Mouse (Mus musculus) heart, adult 2 months (tissue): ENCODE results near the gene Olfr215.

Source experiments
- CTCF ChIP-seq: fragments of 200-600 bp; IDR thresholded peaks from 2 replicates; pipeline ENCODE4 v1.8.1; 2022; ENCODE audit warnings: antibody characterized with exemption, mild to moderate bottlenecking, moderate library complexity
- EP300 ChIP-seq: fragments of 200-500 bp; IDR thresholded peaks from 2 replicates; pipeline ENCODE4 v1.6.1; 2011; ENCODE audit warnings: low read depth, low read length, control low read depth; ENCODE audit not compliant: insufficient read depth

DNA sequence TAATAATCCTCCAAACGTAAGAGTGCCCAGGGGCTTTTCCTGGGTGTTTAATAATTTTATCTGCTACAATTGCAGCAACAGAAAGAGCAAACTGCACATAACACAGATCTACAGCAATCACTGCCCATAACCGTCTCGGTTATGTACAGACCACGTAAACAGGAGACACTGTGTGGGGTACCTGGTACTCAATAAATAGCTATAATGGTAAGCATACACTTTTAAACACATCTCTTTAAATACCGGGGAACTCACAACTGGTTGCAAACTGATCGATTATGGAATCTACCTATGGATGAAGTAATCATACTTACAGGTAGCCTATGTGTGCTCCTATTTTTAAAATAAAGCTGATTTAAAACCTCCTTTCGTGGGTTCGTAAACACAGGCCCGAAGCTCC is 44.1 kb upstream of the Olfr215 start:
- TF ChIP-seq EP300 (no peak), CTCF (no peak)
